Mouse (Mus musculus): ENCODE measurements at regions not wholly inside any gene's neighbourhood (a gene's known extent, or its start where the extent isn't known, plus 50 kb on each side); places are given as distances from the start of the nearest gene placed in this dataset.

DNA sequence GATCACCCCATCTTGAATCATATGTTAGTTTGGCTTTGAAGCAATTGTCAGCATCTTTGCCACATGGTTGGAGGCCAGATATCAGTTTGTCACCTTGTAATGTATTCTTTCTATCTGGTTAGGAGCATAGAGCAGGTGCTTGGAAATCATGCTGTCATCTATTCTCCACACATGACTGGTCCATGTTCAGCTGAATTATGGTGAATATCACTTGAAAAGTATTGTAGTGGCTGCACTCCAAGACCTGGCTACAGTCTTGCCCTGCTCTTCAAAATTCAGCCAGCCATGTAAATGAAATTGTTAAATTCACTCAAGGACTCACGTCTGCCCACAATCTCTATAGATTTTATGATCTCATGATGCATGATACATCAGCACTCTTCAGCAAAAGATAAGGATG, 384.2 kb upstream of the Nova1 start:
- TF ChIP-seq CTCF (IDR thresholded peaks at IDR 0.05 in 2 of 3, conservative IDR thresholded peaks at IDR 0.05 in 1 of 3; ENCODE audit: control insufficient read depth in 1 of 3, insufficient read depth in 1 of 3, low read depth in 2 of 3, low read length in 3 of 3, poor library complexity in 1 of 3, severe bottlenecking in 1 of 3) (no peak), ETS1 (IDR thresholded peaks at IDR 0.05; ENCODE audit: low read depth, low read length) (no peak), POLR2A (IDR thresholded peaks at IDR 0.05; ENCODE audit: control insufficient read depth in 1 of 2, insufficient read depth in 1 of 2, low read depth in 1 of 2, low read length in 2 of 2, poor library complexity in 1 of 2) (no peak), ZMIZ1 (IDR thresholded peaks at IDR 0.05; ENCODE audit: low read depth, low read length) (no peak), TAL1 (IDR thresholded peaks at IDR 0.05; ENCODE audit: low read length) (no peak), E2F4 (IDR thresholded peaks at IDR 0.05; ENCODE audit: borderline replicate concordance, low read depth, low read length) (no peak)

All from MEL (cell line).